Mouse (Mus musculus): Measurements from ENCODE around the gene Satb2. TPM values are rescaled to one million over a fixed set of nuclear protein-coding genes. Genes with fewer than 3 reads are reported as not detected.

Satb2 gene
- polyA plus RNA-seq, 1 experiment from 2014 or later: 0.17 TPM

DNA sequence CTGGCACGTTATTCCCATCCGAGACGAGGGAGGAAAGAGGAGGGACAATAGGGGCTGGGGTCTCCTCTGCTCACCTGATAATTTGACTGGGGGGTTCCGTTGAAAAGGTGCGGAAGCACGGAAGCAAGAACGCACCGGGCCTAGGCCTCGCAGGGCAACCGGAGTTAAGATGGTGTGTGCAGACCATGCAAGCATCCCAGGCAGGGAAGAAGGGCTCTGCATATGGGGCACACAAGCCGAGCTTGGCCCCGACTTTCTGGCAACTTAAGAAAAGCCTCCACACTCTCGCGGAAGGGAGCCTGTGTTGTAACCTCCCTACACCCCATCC is 6.0 kb upstream of the Satb2 start:
- ATAC-seq: no peak
- DNase-seq (ENCODE audit: low spot score): no peak
- no peaks in the 10 kb centered on the region for H3K36me3 ChIP-seq (ENCODE audit: insufficient read depth, low read length)
- WGBS: 8% methylated on average over 14 of the region's 14 CpGs
- H3K9me3 ChIP-seq (ENCODE audit: low read length): no peaks in the 10 kb centered on the region
- no peaks in the 10 kb centered on the region for H3K4me1 ChIP-seq (ENCODE audit: insufficient read depth, low read depth, low read length)
- no peak overlapping the region for H3K27ac ChIP-seq (ENCODE audit: low read length)
- no peak overlapping the region for H3K9ac ChIP-seq (replicated peaks; ENCODE audit: low read depth)
- H3K27me3 ChIP-seq (replicated peaks; ENCODE audit: insufficient read depth, low read length): peaks cover 46% of the 10 kb centered on the region
- H3K4me3 ChIP-seq (ENCODE audit: low read depth, low read length): no peak overlapping the region
- H3K4me2 ChIP-seq (replicated peaks; ENCODE audit: low read depth, low read length): no peak overlapping the region
- TF ChIP-seq CTCF (IDR thresholded peaks at IDR 0.05) (no peak), EP300 (IDR thresholded peaks at IDR 0.05) (no peak)

DNA sequence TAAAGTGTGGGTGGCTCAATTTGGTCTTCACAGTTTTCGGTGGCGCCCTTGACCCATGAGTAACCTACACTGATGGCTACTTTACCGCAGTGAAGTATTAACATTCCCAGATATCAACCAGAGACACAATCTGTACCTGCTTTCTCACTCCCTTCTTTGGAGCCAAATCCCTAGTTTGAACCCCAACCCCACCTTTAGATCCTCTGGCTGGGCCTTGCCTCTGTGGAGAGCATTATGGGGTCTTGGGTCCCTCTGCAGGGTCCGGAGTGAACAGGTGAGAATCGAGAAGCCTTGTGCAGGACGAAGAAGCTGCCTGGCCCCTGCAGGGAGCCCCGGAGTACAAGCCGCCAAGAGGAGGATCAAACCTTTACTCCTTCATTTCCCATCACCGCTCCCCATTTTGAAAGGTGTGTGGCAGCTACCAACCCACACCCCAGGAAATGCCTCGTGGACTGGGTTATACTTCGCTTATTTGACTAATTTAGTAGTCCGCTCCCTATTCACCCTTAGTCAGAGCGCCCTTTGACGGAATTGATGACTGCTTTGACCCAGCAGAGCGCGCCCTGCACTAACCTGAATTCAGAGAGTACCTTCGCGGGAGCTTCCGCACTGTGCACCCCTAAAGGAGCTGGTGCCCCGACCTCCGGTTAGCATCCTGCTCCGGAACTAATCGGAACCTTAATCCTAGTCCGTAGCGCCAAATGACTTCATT is 5.5 kb upstream of the Satb2 start:
- no peak overlapping the region for H3K4me3 ChIP-seq (ENCODE audit: low read depth, low read length)
- no peak overlapping the region for H3K4me2 ChIP-seq (replicated peaks; ENCODE audit: low read depth, low read length)
- H3K4me1 ChIP-seq (ENCODE audit: insufficient read depth, low read depth, low read length): no peaks in the 10 kb centered on the region
- no peaks in the 10 kb centered on the region for H3K36me3 ChIP-seq (ENCODE audit: insufficient read depth, low read length)
- H3K9me3 ChIP-seq (ENCODE audit: low read length): no peaks in the 10 kb centered on the region
- no peak for DNase-seq (ENCODE audit: low spot score)
- no peak overlapping the region for H3K9ac ChIP-seq (replicated peaks; ENCODE audit: low read depth)
- H3K27me3 ChIP-seq (replicated peaks; ENCODE audit: insufficient read depth, low read length): peaks cover 49% of the 10 kb centered on the region
- TF ChIP-seq CTCF (IDR thresholded peaks at IDR 0.05) (no peak), EP300 (IDR thresholded peaks at IDR 0.05) (no peak)
- no peak for ATAC-seq
- 5% methylated on average over 25 of the region's 25 CpGs for WGBS
- no peak overlapping the region for H3K27ac ChIP-seq (ENCODE audit: low read length)

DNA sequence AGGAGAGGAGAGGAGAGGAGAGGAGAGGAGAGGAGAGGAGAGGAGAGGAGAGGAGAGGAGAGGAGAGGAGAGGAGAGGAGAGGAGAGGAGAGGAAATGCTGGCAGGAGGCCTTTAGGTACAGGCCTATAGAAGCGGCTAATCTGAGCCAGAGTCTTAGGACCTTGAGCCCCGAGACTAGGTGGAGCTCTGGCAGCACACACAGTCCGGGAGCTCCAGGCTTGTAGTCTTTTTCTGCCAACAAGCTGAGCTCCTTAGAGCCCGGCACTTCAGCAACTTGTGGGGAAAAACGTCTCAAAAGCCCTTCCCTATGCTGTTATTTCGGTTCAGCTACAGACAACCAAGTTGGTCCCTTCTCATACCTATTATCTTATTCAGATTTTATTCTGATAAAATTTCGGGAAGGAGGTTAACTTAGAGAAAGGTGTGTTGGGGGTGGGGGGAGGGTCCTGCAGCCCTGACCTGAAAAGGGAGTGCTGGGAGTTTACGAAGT is 4.7 kb upstream of the Satb2 start:
- no peak for DNase-seq (ENCODE audit: low spot score)
- Histone ChIP-seq H3K36me3 (ENCODE audit: insufficient read depth, low read length) (no peaks in the 10 kb centered on the region), H3K4me1 (ENCODE audit: insufficient read depth, low read depth, low read length) (no peaks in the 10 kb centered on the region), H3K9ac (replicated peaks; ENCODE audit: low read depth) (no peak overlapping the region), H3K27me3 (replicated peaks; ENCODE audit: insufficient read depth, low read length) (peaks cover 52% of the 10 kb centered on the region), H3K4me3 (ENCODE audit: low read depth, low read length) (no peak overlapping the region), H3K4me2 (replicated peaks; ENCODE audit: low read depth, low read length) (no peak overlapping the region), H3K9me3 (ENCODE audit: low read length) (no peaks in the 10 kb centered on the region), H3K27ac (ENCODE audit: low read length) (no peak overlapping the region)
- WGBS: 5% methylated on average over 8 of the region's 8 CpGs
- ATAC-seq: no peak
- TF ChIP-seq EP300 (IDR thresholded peaks at IDR 0.05) (no peak), CTCF (IDR thresholded peaks at IDR 0.05) (no peak)

DNA sequence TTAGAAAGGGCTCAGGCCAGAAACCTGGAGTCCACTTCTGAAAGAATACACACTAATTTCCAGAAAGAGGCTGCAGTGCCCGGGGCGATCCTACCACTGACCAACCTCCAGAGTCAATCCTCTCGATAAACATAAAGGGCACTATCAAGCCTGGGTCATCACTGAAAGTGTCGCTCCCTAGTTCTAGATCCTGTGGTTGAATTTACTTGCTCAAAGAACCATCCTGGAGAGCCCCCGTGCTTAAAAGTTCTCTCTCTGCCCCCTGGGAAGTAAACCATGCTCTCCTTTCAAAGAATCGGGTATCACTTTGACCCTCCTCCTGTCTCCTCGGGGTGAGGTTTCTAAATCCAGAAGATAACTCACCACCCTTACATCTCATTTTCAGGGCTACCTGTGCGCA is 4.2 kb upstream of the Satb2 start:
- Histone ChIP-seq H3K4me1 (ENCODE audit: insufficient read depth, low read depth, low read length) (0 out of 2 replicates have a peak, but pooled peaks cover under 1% of the 10 kb centered on the region), H3K27ac (ENCODE audit: low read length) (no peak overlapping the region), H3K4me2 (replicated peaks; ENCODE audit: low read depth, low read length) (no peak overlapping the region), H3K9me3 (ENCODE audit: low read length) (no peaks in the 10 kb centered on the region), H3K9ac (replicated peaks; ENCODE audit: low read depth) (no peak overlapping the region), H3K4me3 (ENCODE audit: low read depth, low read length) (no peak overlapping the region), H3K27me3 (replicated peaks; ENCODE audit: insufficient read depth, low read length) (peaks cover 57% of the 10 kb centered on the region), H3K36me3 (ENCODE audit: insufficient read depth, low read length) (no peaks in the 10 kb centered on the region)
- TF ChIP-seq CTCF (IDR thresholded peaks at IDR 0.05): no peak
- TF ChIP-seq EP300 (IDR thresholded peaks at IDR 0.05): no peak
- ATAC-seq (no peak), DNase-seq (ENCODE audit: low spot score) (no peak)
- 5% methylated on average over 8 of the region's 8 CpGs for WGBS

DNA sequence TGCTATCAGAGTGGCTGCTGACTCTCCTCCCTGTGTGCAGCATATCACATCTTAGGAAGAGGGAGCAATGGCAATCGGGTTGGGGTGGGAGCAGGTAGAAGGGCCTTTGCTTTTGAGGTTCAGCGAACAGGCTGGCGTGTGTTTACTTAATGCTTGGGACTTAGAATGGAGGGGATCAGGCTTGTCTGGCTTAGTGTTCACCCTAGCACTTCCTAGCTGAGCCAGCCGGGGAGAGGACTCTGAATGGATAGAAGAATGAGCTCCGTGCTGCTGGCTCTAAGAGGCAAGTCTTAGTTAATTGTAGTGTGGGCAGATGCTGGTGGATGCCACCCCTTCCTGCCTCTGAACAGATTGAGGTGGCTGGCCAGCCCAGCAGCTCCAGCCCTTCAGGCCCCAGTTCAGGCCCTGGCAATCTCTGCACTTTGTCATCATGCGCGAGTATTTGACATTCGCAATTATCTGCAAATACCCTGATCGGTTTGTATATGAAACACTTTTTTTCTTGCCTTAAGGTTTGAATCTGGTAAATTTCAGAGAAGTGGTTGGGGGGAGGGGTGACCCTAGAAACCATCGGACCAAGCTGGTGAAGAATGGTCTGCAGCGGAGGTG is 3.6 kb upstream of the Satb2 start:
- no peak overlapping the region for H3K4me3 ChIP-seq (ENCODE audit: low read depth, low read length)
- no peak for ATAC-seq
- H3K27me3 ChIP-seq (replicated peaks; ENCODE audit: insufficient read depth, low read length): peaks cover 59% of the 10 kb centered on the region
- 0 out of 2 replicates have a peak, but pooled peaks cover 2% of the 10 kb centered on the region for H3K4me1 ChIP-seq (ENCODE audit: insufficient read depth, low read depth, low read length)
- 2% methylated on average over 11 of the region's 11 CpGs for WGBS
- H3K9me3 ChIP-seq (ENCODE audit: low read length): no peaks in the 10 kb centered on the region
- DNase-seq (ENCODE audit: low spot score): no peak
- H3K9ac ChIP-seq (replicated peaks; ENCODE audit: low read depth): no peak overlapping the region
- TF ChIP-seq CTCF (IDR thresholded peaks at IDR 0.05): no peak
- no peak for TF ChIP-seq EP300 (IDR thresholded peaks at IDR 0.05)
- H3K27ac ChIP-seq (ENCODE audit: low read length): no peak overlapping the region
- H3K4me2 ChIP-seq (replicated peaks; ENCODE audit: low read depth, low read length): no peak overlapping the region
- H3K36me3 ChIP-seq (ENCODE audit: insufficient read depth, low read length): no peaks in the 10 kb centered on the region

DNA sequence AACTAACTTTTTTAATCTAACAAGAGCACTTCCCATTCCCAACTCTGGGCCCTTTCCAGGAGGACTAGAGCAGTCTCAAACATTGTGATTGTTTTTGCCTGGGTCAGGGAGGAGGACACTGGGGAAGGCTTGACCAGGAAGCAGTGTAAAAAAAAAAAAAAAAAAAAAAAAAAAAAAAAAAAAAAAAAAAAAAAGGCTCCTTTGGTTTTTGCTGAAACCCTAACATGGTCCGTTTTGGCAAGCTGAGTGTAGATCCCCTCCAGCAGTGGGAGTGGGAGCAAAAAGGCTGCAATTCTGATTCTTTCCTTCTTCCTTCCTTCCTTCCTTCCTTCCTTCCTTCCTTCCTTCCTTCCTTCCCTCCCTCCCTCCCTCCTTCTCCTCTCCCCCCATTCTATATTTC is 3.1 kb upstream of the Satb2 start:
- Histone ChIP-seq H3K4me2 (replicated peaks; ENCODE audit: low read depth, low read length) (no peak overlapping the region), H3K4me3 (ENCODE audit: low read depth, low read length) (no peak overlapping the region), H3K27me3 (replicated peaks; ENCODE audit: insufficient read depth, low read length) (peaks cover 62% of the 10 kb centered on the region), H3K4me1 (ENCODE audit: insufficient read depth, low read depth, low read length) (peaks cover 7% of the 10 kb centered on the region; the same call in 1 of the 2 replicates), H3K9me3 (ENCODE audit: low read length) (no peaks in the 10 kb centered on the region), H3K36me3 (ENCODE audit: insufficient read depth, low read length) (no peaks in the 10 kb centered on the region), H3K9ac (replicated peaks; ENCODE audit: low read depth) (no peak overlapping the region), H3K27ac (ENCODE audit: low read length) (no peak overlapping the region)
- no peak for DNase-seq (ENCODE audit: low spot score)
- ATAC-seq: no peak
- WGBS: 7% methylated on average over 1 of the region's 1 CpGs
- no peak for TF ChIP-seq EP300 (IDR thresholded peaks at IDR 0.05)
